Mouse (Mus musculus) CH12.LX (cell line): ENCODE results near the gene Gss. TPM values are rescaled to one million over a fixed set of nuclear protein-coding genes. Genes with fewer than 3 reads are reported as not detected.

Source experiments
- DNase-seq: peaks from one replicate; pipeline ENCODE4 v3.0.0-alpha.2; 2013; ENCODE audit errors: extremely low read depth
- H3K27ac ChIP-seq: 2 replicates; pipeline ENCODE4 v1.5.1; 2012; ENCODE audit warnings: low read depth, mild to moderate bottlenecking, control low read depth, moderate library complexity; ENCODE audit not compliant: insufficient read depth
- H3K27me3 ChIP-seq: replicated peaks from 2 replicates; pipeline ENCODE3; 2012; ENCODE audit warnings: inconsistent platforms
- H3K36me3 ChIP-seq, 2 experiments: replicated peaks in 1 of 2; 2 replicates each; pipeline versions ENCODE3 to v1.6.1; 2012; ENCODE audit warnings: inconsistent platforms in 1 of 2, low read length in 1 of 2, mild to moderate bottlenecking in 1 of 2, mixed read lengths in 1 of 2, moderate library complexity in 1 of 2; ENCODE audit not compliant: control insufficient read depth in 1 of 2, insufficient read depth in 1 of 2
- H3K4me1 ChIP-seq, 2 experiments: 2 replicates each; pipeline ENCODE4 v1.6.1; 2012; ENCODE audit warnings: inconsistent platforms in 1 of 2, moderate library complexity in 1 of 2; ENCODE audit not compliant: insufficient read depth in 2 of 2, control insufficient read depth in 1 of 2
- H3K4me2 ChIP-seq: 2 replicates; pipeline ENCODE4 v1.6.1; 2012; ENCODE audit warnings: low read depth, mild to moderate bottlenecking, control low read depth; ENCODE audit not compliant: poor library complexity, insufficient read depth, severe bottlenecking
- H3K4me3 ChIP-seq, 3 experiments: fragments of 150-350 bp in 1 of 3; sonication (generic) in 1 of 3; replicated peaks in 1 of 3; 2 replicates each; pipeline versions ENCODE3 to v1.5.1; 2011 to 2012; ENCODE audit warnings: low read depth in 2 of 3, low read length in 2 of 3, mild to moderate bottlenecking in 2 of 3, moderate library complexity in 2 of 3, control low read depth in 1 of 3, improper control_type of control experiment in 1 of 3, inconsistent platforms in 1 of 3, mixed read lengths in 1 of 3; ENCODE audit not compliant: poor library complexity in 1 of 3
- H3K79me2 ChIP-seq: replicated peaks from 2 replicates; pipeline ENCODE4 v1.6.1; 2012; ENCODE audit warnings: mild to moderate bottlenecking, moderate library complexity; ENCODE audit not compliant: control insufficient read depth, poor library complexity, insufficient read depth, severe bottlenecking; ENCODE audit errors: extremely low read depth
- H3K9ac ChIP-seq: 2 replicates; pipeline ENCODE4 v1.6.1; 2012; ENCODE audit warnings: low read depth, mild to moderate bottlenecking, control low read depth, moderate library complexity; ENCODE audit not compliant: insufficient read depth
- H3K9me3 ChIP-seq: replicated peaks from 2 replicates; pipeline ENCODE3; 2012; ENCODE audit warnings: low read length, inconsistent platforms, mixed read lengths
- CHD1 ChIP-seq: IDR thresholded peaks from 2 replicates; pipeline ENCODE4 v1.6.1; 2012; ENCODE audit warnings: low read depth, low read length, improper control_type of control experiment, inconsistent platforms
- CHD2 ChIP-seq: IDR thresholded peaks from 2 replicates; pipeline ENCODE4 v1.6.1; 2011; ENCODE audit warnings: low read length, improper control_type of control experiment
- CTCF ChIP-seq, 2 experiments: IDR thresholded peaks in 1 of 2; conservative IDR thresholded peaks in 1 of 2; 2 replicates each; pipeline ENCODE4 v1.5.1; 2011 to 2012; ENCODE audit warnings: low read depth in 2 of 2, low read length in 2 of 2, improper control_type of control experiment in 1 of 2, inconsistent platforms in 1 of 2, mild to moderate bottlenecking in 1 of 2, moderate library complexity in 1 of 2
- ETS1 ChIP-seq: conservative IDR thresholded peaks from 2 replicates; pipeline ENCODE4 v1.6.1; 2012; ENCODE audit warnings: low read depth, mild to moderate bottlenecking, inconsistent platforms, low read length, improper control_type of control experiment, moderate library complexity
- IRF4 ChIP-seq: IDR thresholded peaks from 2 replicates; pipeline ENCODE4 v1.6.1; 2014; ENCODE audit warnings: low read depth, mild to moderate bottlenecking, inconsistent platforms, low read length, improper control_type of control experiment
- KAT2A ChIP-seq: IDR thresholded peaks from 2 replicates; pipeline ENCODE4 v1.6.1; 2012; ENCODE audit warnings: low read length, improper control_type of control experiment, inconsistent platforms; ENCODE audit not compliant: insufficient replicate concordance
- MAFK ChIP-seq: IDR thresholded peaks from 2 replicates; pipeline ENCODE4 v1.6.1; 2011; ENCODE audit warnings: low read length, improper control_type of control experiment; ENCODE audit not compliant: insufficient replicate concordance
- NELFE ChIP-seq: IDR thresholded peaks from 2 replicates; pipeline ENCODE4 v1.6.1; 2011; ENCODE audit warnings: low read depth, low read length, improper control_type of control experiment
- NRF1 ChIP-seq: IDR thresholded peaks from 2 replicates; pipeline ENCODE4 v1.6.1; 2014; ENCODE audit warnings: low read depth, mild to moderate bottlenecking, inconsistent platforms, low read length, improper control_type of control experiment, moderate library complexity
- POLR2A ChIP-seq: IDR thresholded peaks from 2 replicates; pipeline ENCODE4 v1.6.1; 2011; ENCODE audit warnings: low read depth, mild to moderate bottlenecking, improper control_type of control experiment, low read length
- ZC3H11A ChIP-seq: IDR thresholded peaks from 2 replicates; pipeline ENCODE4 v1.6.1; 2012; ENCODE audit warnings: low read depth, mild to moderate bottlenecking, inconsistent platforms, low read length, improper control_type of control experiment
- ZKSCAN1 ChIP-seq: IDR thresholded peaks from 2 replicates; pipeline ENCODE4 v1.6.1; 2012; ENCODE audit warnings: low read depth, inconsistent platforms, low read length, improper control_type of control experiment, borderline replicate concordance
- ZMIZ1 ChIP-seq: IDR thresholded peaks from 2 replicates; pipeline ENCODE4 v1.6.1; 2012; ENCODE audit warnings: low read depth, mild to moderate bottlenecking, inconsistent platforms, low read length, improper control_type of control experiment
- ZNF384 ChIP-seq: IDR thresholded peaks from 2 replicates; pipeline ENCODE4 v1.6.1; 2012; ENCODE audit warnings: low read depth, low read length, improper control_type of control experiment, inconsistent platforms
- dilution Hi-C: fragments of 300-500 bp; cut with MboI; formaldehyde crosslinking; loops from 2 replicates; pipeline ENCODE4 v1.14.3; 2020; ENCODE audit warnings: low sequenced_read_pairs; ENCODE audit not compliant: extremely low pct_unique_long_range_greater_than_20kb, extremely low pct_ligation_motif_present
- in situ Hi-C: fragments of 300-500 bp; cut with MboI; formaldehyde crosslinking; loops from 3 replicates; pipeline ENCODE4 v1.14.3; 2019; ENCODE audit warnings: low sequenced_read_pairs, low pct_ligation_motif_present, low pct_unique_long_range_greater_than_20kb, mixed read lengths
- polyA plus RNA-seq: library from polyadenylated mRNA; unstranded; fragments of >175 nt; gene quantifications from 2 replicates; pipeline ENCODE4 v1.2.1, GENCODE M21; 2012; ENCODE audit warnings: low read depth; ENCODE audit not compliant: insufficient read length
- total RNA-seq, 2 experiments: library from RNA; depleted of rRNA; stranded (reverse); fragments of 300-350 nt in 1 of 2; fragments of >200 nt in 1 of 2; gene quantifications; 2 replicates each; pipeline ENCODE4 v1.2.3; 2012 to 2014

The Gss gene
- total and polyA plus RNA-seq, 3 experiments = 17.3 to 21.9 (median 18.0) TPM

DNA sequence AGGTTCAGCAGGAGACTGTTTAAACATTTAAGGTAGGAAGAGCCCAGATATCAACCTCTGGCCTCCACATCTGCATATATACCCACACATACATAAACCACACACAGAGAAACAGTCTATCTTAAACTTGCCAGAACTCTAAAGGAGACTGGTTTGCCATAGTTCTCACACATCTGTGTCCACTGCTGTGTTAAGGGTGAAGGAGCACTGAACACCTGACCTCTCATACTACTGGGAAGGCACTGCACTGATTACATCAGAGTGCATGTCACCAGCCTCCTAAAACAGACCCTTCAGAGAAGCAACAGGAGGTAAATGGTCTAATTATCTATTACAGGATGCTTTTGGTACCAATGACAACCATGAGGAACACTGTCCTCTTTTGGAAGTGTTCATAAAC is 44.3 kb upstream of the Gss start:
- H3K79me2 ChIP-seq = no peaks in the 10 kb centered on the region
- no peak overlapping the region for H3K4me3 ChIP-seq
- no peak overlapping the region for H3K27ac ChIP-seq
- no peak overlapping the region for H3K9ac ChIP-seq
- in situ Hi-C loops (no loop called here), dilution Hi-C loops (no loop called here)
- no peak for DNase-seq
- no peaks in the 10 kb centered on the region for H3K9me3 ChIP-seq
- no peaks in the 10 kb centered on the region for H3K27me3 ChIP-seq
- H3K4me2 ChIP-seq = no peak overlapping the region
- no peaks in the 10 kb centered on the region for H3K4me1 ChIP-seq
- TF ChIP-seq MAFK = no peak
- peaks cover 80 to 100% of the 10 kb centered on the region in 2 experiments for H3K36me3 ChIP-seq

DNA sequence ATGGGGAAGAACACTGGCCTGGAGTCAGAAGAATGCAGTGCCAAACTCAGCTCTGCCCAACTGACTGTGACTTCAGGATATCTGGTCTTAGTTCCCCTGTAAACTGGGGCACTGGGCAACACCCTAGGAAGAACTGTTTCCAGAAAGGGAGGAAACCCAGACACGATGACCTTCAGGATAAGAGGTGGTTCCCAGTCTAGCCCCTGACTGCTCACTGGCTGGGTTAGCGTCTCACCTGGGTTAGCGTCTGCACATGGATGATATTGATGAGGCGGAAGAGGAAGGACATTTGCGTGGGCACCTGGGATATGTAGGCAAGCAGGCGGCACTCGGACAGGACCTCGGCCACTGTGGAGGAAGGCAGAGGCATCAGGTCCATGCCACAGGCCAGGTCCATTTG is 43.4 kb upstream of the Gss start:
- in situ Hi-C loops = no loop called here
- peaks cover 71 to 100% of the 10 kb centered on the region in 2 experiments for H3K36me3 ChIP-seq

DNA sequence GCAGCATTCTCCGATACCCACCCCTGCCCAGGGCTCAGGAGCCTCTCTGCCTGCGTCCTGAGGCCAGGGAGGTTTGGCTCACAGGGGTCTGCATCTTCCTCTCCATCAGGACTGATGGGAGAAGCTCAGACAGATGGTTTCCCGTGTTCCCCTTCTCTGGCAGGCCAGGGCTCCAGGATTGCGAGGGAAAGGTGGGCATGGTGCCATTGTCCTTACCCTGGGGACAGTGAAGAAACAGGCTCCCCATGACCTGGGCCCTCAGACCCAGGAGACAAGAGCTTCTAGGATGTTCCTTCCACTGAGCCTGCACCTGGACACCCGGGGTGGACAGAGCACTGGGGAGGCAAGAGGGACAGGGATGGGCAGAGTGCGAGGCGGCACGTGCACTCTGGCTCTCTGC is 42.0 kb upstream of the Gss start:
- H3K79me2 ChIP-seq = no peaks in the 10 kb centered on the region
- dilution Hi-C loops = no loop called here
- no peaks in the 10 kb centered on the region for H3K27me3 ChIP-seq
- no peak overlapping the region for H3K4me3 ChIP-seq
- H3K9me3 ChIP-seq = no peaks in the 10 kb centered on the region
- no peak for DNase-seq
- in situ Hi-C loops = no loop called here
- no peaks in the 10 kb centered on the region for H3K4me1 ChIP-seq
- H3K27ac ChIP-seq = no peak overlapping the region
- H3K4me2 ChIP-seq = no peak overlapping the region
- peaks cover 58 to 97% of the 10 kb centered on the region in 2 experiments for H3K36me3 ChIP-seq
- no peak for TF ChIP-seq CHD2
- no peak for TF ChIP-seq ZNF384
- no peak for TF ChIP-seq POLR2A
- TF ChIP-seq ZC3H11A = no peak
- TF ChIP-seq NELFE = no peak
- TF ChIP-seq CTCF (conservative IDR thresholded peaks at IDR 0.05 in 1 of 2, IDR thresholded peaks at IDR 0.05 in 1 of 2; ENCODE audit: low read depth in 2 of 2, low read length in 2 of 2) = no peak
- no peak for TF ChIP-seq KAT2A
- no peak for TF ChIP-seq NRF1
- no peak for TF ChIP-seq ZMIZ1
- H3K9ac ChIP-seq = no peak overlapping the region

More for the DNA sequence above, 43.4 kb upstream of the Gss start:
- Histone ChIP-seq H3K27me3 (no peaks in the 10 kb centered on the region), H3K79me2 (no peaks in the 10 kb centered on the region), H3K4me2 (no peak overlapping the region), H3K9ac (no peak overlapping the region), H3K4me1 (no peaks in the 10 kb centered on the region), H3K4me3 (no peak overlapping the region), H3K9me3 (no peaks in the 10 kb centered on the region), H3K27ac (no peak overlapping the region)
- TF ChIP-seq ETS1 = no peak
- TF ChIP-seq NELFE = no peak
- no peak for TF ChIP-seq IRF4
- TF ChIP-seq ZKSCAN1 = no peak
- TF ChIP-seq CHD1 = no peak
- no peak for DNase-seq
- dilution Hi-C loops = no loop called here
